Mouse (Mus musculus): ENCODE results near the gene Syce3. TPM values are rescaled to one million over a fixed set of nuclear protein-coding genes. Genes with fewer than 3 reads are reported as not detected.

Gene Syce3
- polyA plus RNA-seq, 1 experiment from 2014 or later = not detected

DNA sequence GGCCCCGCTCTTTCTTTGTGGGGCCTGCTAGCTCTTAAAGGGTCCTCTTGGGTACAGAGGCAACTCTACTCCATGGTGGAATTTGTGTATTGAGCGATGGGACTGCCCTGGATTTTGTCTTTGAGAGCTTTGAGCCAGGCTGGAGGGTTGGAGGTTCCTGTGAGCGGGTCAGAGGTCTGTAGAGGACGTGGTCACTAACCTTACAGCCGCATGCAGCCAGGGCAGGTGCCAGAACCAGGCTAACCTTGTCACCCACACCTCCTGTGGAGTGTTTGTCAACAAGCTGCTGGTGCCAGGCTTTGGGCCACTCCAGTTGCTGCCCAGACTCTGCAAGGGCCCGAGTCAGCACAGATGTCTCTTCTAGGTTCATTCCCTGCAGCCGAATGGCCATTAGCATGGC, 34.3 kb downstream of the Syce3 start:
- Histone ChIP-seq H3K9ac (ENCODE audit: low read length) (no peak overlapping the region), H3K36me3 (ENCODE audit: control insufficient read depth, insufficient read depth, low read length) (peaks cover 18% of the 10 kb centered on the region), H3K4me3 (ENCODE audit: control insufficient read depth in 1 of 2, insufficient read depth in 1 of 2, low read depth in 1 of 2, low read length in 2 of 2) (no peak overlapping the region), H3K9me3 (ENCODE audit: control insufficient read depth, low read length) (no peaks in the 10 kb centered on the region), H3K27me3 (ENCODE audit: control insufficient read depth, insufficient read depth, low read length) (peaks cover 47% of the 10 kb centered on the region), H3K4me1 (ENCODE audit: control insufficient read depth in 2 of 2, insufficient read depth in 2 of 2, low read length in 2 of 2) (peaks cover 25 to 27% of the 10 kb centered on the region in 2 experiments), H3K4me2 (ENCODE audit: low read length) (no peak overlapping the region), H3K27ac (replicated peaks in 1 of 2; ENCODE audit: control insufficient read depth in 1 of 2, insufficient read depth in 1 of 2, low read depth in 2 of 2, low read length in 2 of 2) (no peak overlapping the region)
- ATAC-seq (ENCODE audit: insufficient number of reproducible peaks, insufficient read depth, low FRiP score, low read depth) = no peak
- 73% methylated on average over 7 of the region's 7 CpGs for WGBS

DNA sequence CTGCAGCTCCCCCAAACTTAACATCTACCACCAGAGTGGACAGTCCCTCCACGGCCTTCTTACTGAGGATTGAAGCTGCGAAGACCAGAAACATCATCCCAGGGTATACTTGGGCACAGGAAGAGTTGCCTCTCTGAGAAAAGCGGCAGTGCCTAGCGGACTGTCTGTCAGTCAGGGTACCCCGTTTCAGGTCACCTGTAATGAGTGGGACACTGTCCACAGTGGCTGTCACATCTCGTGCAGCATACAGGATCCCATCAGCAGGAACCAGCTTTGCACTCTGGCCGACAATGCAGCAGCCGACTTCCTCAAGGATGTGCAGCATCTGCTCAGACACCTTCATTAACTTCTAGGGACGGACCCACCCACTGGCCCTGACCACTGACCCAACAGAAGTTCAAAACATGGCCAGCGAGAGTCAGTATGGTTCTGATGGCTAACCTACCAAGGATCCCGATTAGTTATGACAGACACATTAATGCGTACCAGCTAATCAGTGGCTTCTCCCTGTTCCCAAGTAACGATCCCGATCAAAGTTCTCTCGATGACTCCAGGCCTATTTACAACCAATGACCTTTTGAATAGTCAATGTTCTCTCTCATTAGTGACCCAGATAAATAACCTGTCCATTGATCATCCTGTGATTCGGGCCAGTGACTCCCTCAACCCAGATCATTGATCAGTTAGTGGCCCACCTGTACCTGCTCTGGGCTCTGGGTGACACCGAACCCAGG, 35.3 kb downstream of the Syce3 start:
- H3K9ac ChIP-seq (ENCODE audit: low read length) = no peak overlapping the region; the same call in 1 of the 2 replicates

DNA sequence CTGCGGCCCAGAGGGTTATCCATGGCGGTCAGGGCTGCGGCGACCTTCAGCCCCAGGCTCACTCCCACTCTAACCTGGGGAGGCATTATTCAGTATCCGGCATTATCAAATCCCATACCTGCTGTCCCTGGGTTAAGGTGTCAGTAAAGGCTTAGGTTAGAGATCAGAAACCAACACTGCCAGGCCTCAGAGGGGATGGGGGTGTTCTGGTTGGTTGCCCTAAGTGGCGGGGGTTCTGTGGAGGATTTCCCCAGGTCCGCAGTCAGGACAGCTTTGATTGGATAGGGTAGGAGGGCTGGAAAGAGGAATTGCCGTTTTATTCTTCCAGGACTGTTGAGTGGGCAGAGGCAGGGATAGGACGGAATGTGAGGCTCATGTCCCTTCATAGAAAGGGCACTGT, 36.0 kb downstream of the Syce3 start:
- H3K36me3 ChIP-seq (ENCODE audit: control insufficient read depth, insufficient read depth, low read length) = peaks cover 35% of the 10 kb centered on the region
- WGBS = 43% methylated on average over 9 of the region's 9 CpGs
- H3K4me3 ChIP-seq (ENCODE audit: control insufficient read depth in 1 of 2, insufficient read depth in 1 of 2, low read depth in 1 of 2, low read length in 2 of 2) = peak overlapping the region; percentile 59 to 77
- no peak for ATAC-seq (ENCODE audit: insufficient number of reproducible peaks, insufficient read depth, low FRiP score, low read depth)
- peak overlapping the region; percentile 84 for H3K9ac ChIP-seq (ENCODE audit: low read length)
- no peaks in the 10 kb centered on the region for H3K9me3 ChIP-seq (ENCODE audit: control insufficient read depth, low read length)
- peak overlapping the region; percentile 18 to 93; a peak in 3 of 4 replicates for H3K27ac ChIP-seq (replicated peaks in 1 of 2; ENCODE audit: control insufficient read depth in 1 of 2, insufficient read depth in 1 of 2, low read depth in 2 of 2, low read length in 2 of 2)
- peaks cover 35% of the 10 kb centered on the region for H3K27me3 ChIP-seq (ENCODE audit: control insufficient read depth, insufficient read depth, low read length)
- peak overlapping the region; percentile 93 for H3K4me2 ChIP-seq (ENCODE audit: low read length)
- peaks cover 21 to 24% of the 10 kb centered on the region in 2 experiments for H3K4me1 ChIP-seq (ENCODE audit: control insufficient read depth in 2 of 2, insufficient read depth in 2 of 2, low read length in 2 of 2)

More for the DNA sequence above, 35.3 kb downstream of the Syce3 start:
- H3K36me3 ChIP-seq (ENCODE audit: control insufficient read depth, insufficient read depth, low read length) = peaks cover 29% of the 10 kb centered on the region
- H3K9me3 ChIP-seq (ENCODE audit: control insufficient read depth, low read length) = no peaks in the 10 kb centered on the region
- no peak overlapping the region for H3K4me3 ChIP-seq (ENCODE audit: control insufficient read depth in 1 of 2, insufficient read depth in 1 of 2, low read depth in 1 of 2, low read length in 2 of 2)
- no peak overlapping the region for H3K27ac ChIP-seq (replicated peaks in 1 of 2; ENCODE audit: control insufficient read depth in 1 of 2, insufficient read depth in 1 of 2, low read depth in 2 of 2, low read length in 2 of 2)
- H3K27me3 ChIP-seq (ENCODE audit: control insufficient read depth, insufficient read depth, low read length) = peaks cover 41% of the 10 kb centered on the region
- WGBS = 93% methylated on average over 17 of the region's 17 CpGs
- H3K4me1 ChIP-seq (ENCODE audit: control insufficient read depth in 2 of 2, insufficient read depth in 2 of 2, low read length in 2 of 2) = peaks cover 25 to 27% of the 10 kb centered on the region in 2 experiments
- no peak for ATAC-seq (ENCODE audit: insufficient number of reproducible peaks, insufficient read depth, low FRiP score, low read depth)
- no peak overlapping the region for H3K4me2 ChIP-seq (ENCODE audit: low read length)

DNA sequence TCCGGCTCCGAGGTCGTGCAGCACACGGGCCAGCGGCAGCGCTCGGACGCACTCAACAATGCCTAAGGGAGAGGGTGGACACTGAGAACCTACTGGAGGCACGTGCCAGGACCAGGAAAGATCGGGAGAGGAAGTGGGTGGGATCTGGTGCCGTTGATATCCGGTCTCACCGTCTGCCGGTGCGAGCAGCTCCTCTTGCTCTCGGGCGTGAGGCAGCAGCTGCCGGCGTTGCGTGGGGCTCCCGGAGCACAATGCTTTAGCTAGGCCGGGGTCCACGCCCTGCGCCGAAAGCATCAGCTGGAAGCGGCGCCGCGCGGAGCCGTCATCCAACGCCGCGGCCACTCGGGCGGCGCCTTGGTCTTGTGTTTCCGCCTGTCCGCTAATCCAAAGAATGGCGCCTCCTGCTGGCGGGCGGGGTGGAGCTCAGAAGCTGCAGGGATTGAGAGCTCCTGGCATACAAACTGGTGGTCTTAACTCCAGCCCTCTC, 36.5 kb downstream of the Syce3 start, which contains the start of gene Sco2:
Sco2 (minus strand) TSS at position 85 of the 487 bp plus-strand sequence.
- H3K36me3 ChIP-seq (ENCODE audit: control insufficient read depth, insufficient read depth, low read length) = peaks cover 41% of the 10 kb centered on the region
- peak within 1 kb of the TSS; percentile 93 for H3K4me2 ChIP-seq (ENCODE audit: low read length)
- H3K4me3 ChIP-seq (ENCODE audit: control insufficient read depth in 1 of 2, insufficient read depth in 1 of 2, low read depth in 1 of 2, low read length in 2 of 2) = peak within 1 kb of the TSS; percentile 59 to 77
- H3K27me3 ChIP-seq (ENCODE audit: control insufficient read depth, insufficient read depth, low read length) = peaks cover 30% of the 10 kb centered on the region
- peak within 1 kb of the TSS; percentile 82 to 93 for H3K27ac ChIP-seq (replicated peaks in 1 of 2; ENCODE audit: control insufficient read depth in 1 of 2, insufficient read depth in 1 of 2, low read depth in 2 of 2, low read length in 2 of 2)
- peaks cover 16 to 20% of the 10 kb centered on the region in 2 experiments; a peak in 3 of 4 replicates for H3K4me1 ChIP-seq (ENCODE audit: control insufficient read depth in 2 of 2, insufficient read depth in 2 of 2, low read length in 2 of 2)
- H3K9me3 ChIP-seq (ENCODE audit: control insufficient read depth, low read length) = no peaks in the 10 kb centered on the region
- peak within 1 kb of the TSS; percentile 84 for H3K9ac ChIP-seq (ENCODE audit: low read length)
- peak; percentile 71 for ATAC-seq (ENCODE audit: insufficient number of reproducible peaks, insufficient read depth, low FRiP score, low read depth)
- 0% methylated on average over 39 of the region's 42 CpGs for WGBS

DNA sequence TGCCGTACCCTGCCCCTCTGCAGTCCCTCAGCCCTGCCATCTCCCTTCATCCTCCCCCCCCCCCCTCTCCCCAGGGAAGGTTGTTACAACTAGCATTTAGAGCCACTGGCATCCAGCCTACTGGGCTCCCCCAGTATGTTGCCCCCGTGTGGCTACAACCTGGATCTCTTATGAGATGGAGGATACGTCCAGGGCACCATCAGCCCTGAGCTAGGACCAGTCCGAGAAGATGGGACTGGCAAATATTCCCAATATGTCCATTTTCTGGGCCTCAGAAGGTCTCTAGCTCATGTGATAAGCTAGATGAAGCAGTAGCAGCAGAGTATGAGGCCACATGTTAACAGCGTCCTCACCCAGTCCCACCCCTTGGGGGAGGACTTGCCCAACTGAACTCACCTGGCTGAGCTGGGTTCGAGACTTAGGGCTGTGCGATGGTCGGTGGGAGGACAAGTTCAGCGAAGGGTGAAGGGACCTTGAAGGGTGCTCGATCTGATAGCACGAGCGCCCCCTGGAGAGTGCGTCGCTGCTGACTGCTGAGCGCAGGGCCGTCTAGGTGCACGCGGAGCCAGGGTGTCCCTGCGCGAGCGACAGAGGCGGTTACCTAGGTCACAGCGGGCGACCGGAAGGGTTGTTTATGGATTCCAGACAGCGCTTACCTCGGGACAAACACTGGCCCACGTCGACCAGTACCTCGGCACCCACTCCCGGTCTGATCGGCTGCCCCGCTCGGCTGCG, 37.1 kb downstream of the Syce3 start:
- H3K9me3 ChIP-seq (ENCODE audit: control insufficient read depth, low read length) = no peaks in the 10 kb centered on the region
- peaks cover 24% of the 10 kb centered on the region for H3K27me3 ChIP-seq (ENCODE audit: control insufficient read depth, insufficient read depth, low read length)
- peak overlapping the region; percentile 82 to 93 for H3K27ac ChIP-seq (replicated peaks in 1 of 2; ENCODE audit: control insufficient read depth in 1 of 2, insufficient read depth in 1 of 2, low read depth in 2 of 2, low read length in 2 of 2)
- peak; percentile 77 for ATAC-seq (ENCODE audit: insufficient number of reproducible peaks, insufficient read depth, low FRiP score, low read depth)
- peak overlapping the region; percentile 93 for H3K4me2 ChIP-seq (ENCODE audit: low read length)
- H3K9ac ChIP-seq (ENCODE audit: low read length) = peak overlapping the region; percentile 84
- H3K4me3 ChIP-seq (ENCODE audit: control insufficient read depth in 1 of 2, insufficient read depth in 1 of 2, low read depth in 1 of 2, low read length in 2 of 2) = peak overlapping the region; percentile 59 to 77
- 1% methylated on average over 35 of the region's 35 CpGs for whole genome bisulfite sequencing
- H3K4me1 ChIP-seq (ENCODE audit: control insufficient read depth in 2 of 2, insufficient read depth in 2 of 2, low read length in 2 of 2) = peaks cover 10 to 14% of the 10 kb centered on the region in 2 experiments; a peak in 3 of 4 replicates
- peaks cover 47% of the 10 kb centered on the region for H3K36me3 ChIP-seq (ENCODE audit: control insufficient read depth, insufficient read depth, low read length)

DNA sequence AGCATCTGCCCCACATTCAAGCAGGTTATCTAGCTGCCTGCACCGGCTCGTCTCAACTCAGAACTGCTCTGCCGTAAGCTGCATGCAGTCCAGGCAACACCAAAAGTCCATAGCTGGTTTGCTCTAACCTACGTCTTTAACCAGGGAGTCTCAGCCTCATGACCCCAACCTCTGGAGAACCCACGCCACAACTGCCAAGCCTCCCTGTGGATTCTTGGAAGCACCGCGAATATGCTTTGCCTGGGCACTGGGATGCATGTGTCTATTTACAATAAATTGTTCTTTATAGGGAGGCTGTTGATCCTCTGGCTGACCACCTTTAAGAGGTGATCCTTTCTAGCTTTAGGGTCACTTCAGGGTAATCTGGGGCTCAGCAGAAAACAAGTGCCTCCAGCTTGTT, 37.8 kb downstream of the Syce3 start:
- peaks cover 9 to 14% of the 10 kb centered on the region in 2 experiments; a peak in 3 of 4 replicates for H3K4me1 ChIP-seq (ENCODE audit: control insufficient read depth in 2 of 2, insufficient read depth in 2 of 2, low read length in 2 of 2)
- no peaks in the 10 kb centered on the region for H3K9me3 ChIP-seq (ENCODE audit: control insufficient read depth, low read length)
- H3K4me3 ChIP-seq (ENCODE audit: control insufficient read depth in 1 of 2, insufficient read depth in 1 of 2, low read depth in 1 of 2, low read length in 2 of 2) = peak overlapping the region in 1 of 2 experiments; percentile 77; a peak in 2 of 4 replicates
- H3K27me3 ChIP-seq (ENCODE audit: control insufficient read depth, insufficient read depth, low read length) = peaks cover 17% of the 10 kb centered on the region
- peak overlapping the region; percentile 84; the same call in 1 of the 2 replicates for H3K9ac ChIP-seq (ENCODE audit: low read length)
- 80% methylated on average over 7 of the region's 7 CpGs for WGBS
- peaks cover 53% of the 10 kb centered on the region for H3K36me3 ChIP-seq (ENCODE audit: control insufficient read depth, insufficient read depth, low read length)
- ATAC-seq (ENCODE audit: insufficient number of reproducible peaks, insufficient read depth, low FRiP score, low read depth) = no peak
- H3K4me2 ChIP-seq (ENCODE audit: low read length) = peak overlapping the region; percentile 93
- peak overlapping the region in 1 of 2 experiments; percentile 93; a peak in 1 of 4 replicates for H3K27ac ChIP-seq (replicated peaks in 1 of 2; ENCODE audit: control insufficient read depth in 1 of 2, insufficient read depth in 1 of 2, low read depth in 2 of 2, low read length in 2 of 2)

DNA sequence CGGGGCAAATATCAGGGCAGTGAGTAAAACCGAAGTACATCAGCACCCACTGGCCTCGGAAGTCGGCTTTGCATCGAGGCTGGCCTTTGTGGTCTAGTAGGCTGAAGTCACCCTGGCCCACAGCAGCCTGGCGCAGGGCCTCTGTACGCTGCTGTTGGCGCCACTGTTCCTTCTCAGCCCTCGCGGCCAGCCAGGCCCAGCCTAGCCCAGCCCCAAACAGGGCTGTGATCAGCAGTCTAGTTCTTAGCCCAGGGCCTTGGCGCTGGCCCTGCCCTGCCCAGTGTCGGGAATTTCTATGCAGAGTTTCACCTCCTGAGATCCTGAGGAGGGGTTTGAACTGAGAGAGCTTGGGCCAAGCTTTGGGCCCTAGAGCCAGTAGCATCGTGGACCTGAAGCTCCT, 38.2 kb downstream of the Syce3 start:
- ATAC-seq (ENCODE audit: insufficient number of reproducible peaks, insufficient read depth, low FRiP score, low read depth) = no peak
- Histone ChIP-seq H3K27ac (replicated peaks in 1 of 2; ENCODE audit: control insufficient read depth in 1 of 2, insufficient read depth in 1 of 2, low read depth in 2 of 2, low read length in 2 of 2) (no peak overlapping the region), H3K9ac (ENCODE audit: low read length) (no peak overlapping the region), H3K9me3 (ENCODE audit: control insufficient read depth, low read length) (no peaks in the 10 kb centered on the region), H3K27me3 (ENCODE audit: control insufficient read depth, insufficient read depth, low read length) (peaks cover 12% of the 10 kb centered on the region), H3K4me1 (ENCODE audit: control insufficient read depth in 2 of 2, insufficient read depth in 2 of 2, low read length in 2 of 2) (peaks cover 6 to 14% of the 10 kb centered on the region in 2 experiments; a peak in 3 of 4 replicates), H3K4me2 (ENCODE audit: low read length) (no peak overlapping the region), H3K4me3 (ENCODE audit: control insufficient read depth in 1 of 2, insufficient read depth in 1 of 2, low read depth in 1 of 2, low read length in 2 of 2) (no peak overlapping the region), H3K36me3 (ENCODE audit: control insufficient read depth, insufficient read depth, low read length) (peaks cover 58% of the 10 kb centered on the region)
- 89% methylated on average over 13 of the region's 13 CpGs for WGBS
